Mouse (Mus musculus): ENCODE data around the gene Nfib. TPM values are rescaled to one million over a fixed set of nuclear protein-coding genes. Genes with fewer than 3 reads are reported as not detected.

Gene Nfib
- polyA plus RNA-seq, 1 experiment from 2014 or later = 59.0 TPM

DNA sequence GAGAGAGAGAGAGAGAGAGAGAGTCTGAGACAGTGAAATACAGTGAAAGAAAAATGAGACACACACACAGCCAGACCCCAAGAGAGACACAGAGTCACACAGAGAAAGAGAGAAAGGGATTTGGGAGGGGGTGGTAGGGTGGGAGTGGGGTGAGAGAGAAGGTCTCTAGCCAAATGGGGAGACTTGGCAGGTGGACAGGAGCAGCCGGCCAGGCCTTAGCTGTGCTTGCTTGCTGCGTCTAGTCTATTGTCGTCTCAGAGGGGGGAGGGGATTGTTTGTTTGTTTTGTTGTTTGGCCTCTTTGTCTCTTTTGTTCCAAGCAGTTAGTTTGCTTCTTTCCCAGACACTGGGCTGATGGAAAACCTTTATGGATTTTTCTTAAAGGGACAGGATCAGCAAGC is 172.3 kb downstream of the Nfib start:
- Histone ChIP-seq H3K9ac (ENCODE audit: low read depth, low read length) (no peak overlapping the region), H3K4me2 (no peak overlapping the region)
- WGBS (ENCODE audit: insufficient replicate concordance) = 32% methylated on average over 3 of the region's 3 CpGs

DNA sequence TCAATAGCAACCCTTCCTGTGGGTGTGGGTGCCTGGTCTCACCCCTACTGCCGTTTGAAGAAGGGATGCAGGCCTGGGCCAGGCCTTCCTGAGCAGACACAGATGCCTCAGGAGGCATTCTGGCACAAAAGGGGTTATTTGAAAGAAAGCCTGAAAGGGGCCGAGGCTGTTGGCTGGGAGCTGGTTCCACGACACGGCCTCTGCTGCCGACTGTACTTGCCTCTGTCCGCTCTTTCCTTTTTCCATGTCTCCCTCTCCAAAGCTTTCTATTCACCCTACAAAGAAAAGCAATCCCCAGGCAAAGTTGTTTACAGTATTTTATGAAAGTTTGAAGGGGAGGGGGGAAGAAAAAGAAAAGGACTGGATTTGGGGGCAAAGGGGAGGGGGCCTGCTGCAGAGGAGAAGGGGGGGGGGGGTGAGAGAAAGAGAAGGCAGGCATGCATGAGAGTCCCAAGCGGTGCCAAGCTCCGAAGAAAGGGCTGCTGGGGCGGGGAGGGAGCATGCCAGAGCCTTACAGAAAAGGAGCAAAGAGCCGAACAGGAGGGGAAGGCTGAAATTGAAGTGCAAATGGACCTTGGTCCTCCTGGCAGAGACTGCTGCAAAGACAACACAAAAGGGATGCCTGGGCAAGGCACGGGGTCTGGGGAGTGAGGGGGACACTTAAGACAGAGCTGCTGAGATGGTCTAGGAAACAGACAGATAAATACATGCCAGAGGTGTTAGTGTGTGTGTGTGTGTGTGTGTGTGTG is 172.9 kb downstream of the Nfib start:
- H3K9ac ChIP-seq (ENCODE audit: low read depth, low read length) = peak overlapping the region; percentile 61; the same call in 1 of the 2 replicates
- H3K4me2 ChIP-seq = peak overlapping the region; percentile 22
- no peaks in the 10 kb centered on the region for H3K36me3 ChIP-seq (ENCODE audit: control insufficient read depth, insufficient read depth, low read length)
- H3K4me3 ChIP-seq (ENCODE audit: low read depth, low read length) = no peak overlapping the region
- peak overlapping the region; percentile 50 for H3K27ac ChIP-seq (ENCODE audit: low read depth, low read length)
- peaks cover 2% of the 10 kb centered on the region; the same call in 1 of the 2 replicates for H3K27me3 ChIP-seq (ENCODE audit: control insufficient read depth, insufficient read depth, low read length)
- no peak for ATAC-seq (replicated peaks; ENCODE audit: insufficient number of reproducible peaks, low FRiP score, low TSS enrichment)
- whole genome bisulfite sequencing (ENCODE audit: insufficient replicate concordance) = 16% methylated on average over 11 of the region's 11 CpGs
- H3K4me1 ChIP-seq (ENCODE audit: control insufficient read depth, insufficient read depth, low read length) = peaks cover 28% of the 10 kb centered on the region
- H3K9me3 ChIP-seq (replicated peaks; ENCODE audit: control insufficient read depth, low read length) = no peaks in the 10 kb centered on the region

More for the DNA sequence above, 172.3 kb downstream of the Nfib start:
- Histone ChIP-seq H3K4me3 (ENCODE audit: low read depth, low read length) (no peak overlapping the region), H3K27ac (ENCODE audit: low read depth, low read length) (no peak overlapping the region), H3K9me3 (replicated peaks; ENCODE audit: control insufficient read depth, low read length) (no peaks in the 10 kb centered on the region), H3K27me3 (ENCODE audit: control insufficient read depth, insufficient read depth, low read length) (peaks cover 2% of the 10 kb centered on the region; the same call in 1 of the 2 replicates), H3K4me1 (ENCODE audit: control insufficient read depth, insufficient read depth, low read length) (peaks cover 28% of the 10 kb centered on the region), H3K36me3 (ENCODE audit: control insufficient read depth, insufficient read depth, low read length) (no peaks in the 10 kb centered on the region)
- ATAC-seq (replicated peaks; ENCODE audit: insufficient number of reproducible peaks, low FRiP score, low TSS enrichment) = no peak

DNA sequence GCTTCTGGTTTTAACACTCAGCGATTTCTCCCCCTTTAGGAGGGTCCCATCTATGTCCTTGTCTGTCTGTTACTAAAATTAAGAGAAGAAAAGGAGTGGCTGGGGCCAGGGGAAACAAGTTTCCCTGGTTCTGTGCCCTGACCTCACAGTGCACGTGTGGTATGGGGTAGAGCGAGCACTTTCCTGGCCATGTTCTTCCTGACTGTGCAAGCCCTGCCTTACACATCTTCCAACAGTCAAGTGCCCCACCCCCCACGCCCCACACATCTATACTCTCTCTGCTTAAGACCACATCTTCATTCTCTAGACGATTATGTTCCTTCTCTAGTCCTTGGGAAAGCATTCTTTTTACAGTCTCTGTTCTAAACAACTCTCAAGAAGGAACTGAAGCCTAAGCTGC is 173.6 kb downstream of the Nfib start:
- Histone ChIP-seq H3K4me3 (ENCODE audit: low read depth, low read length) (no peak overlapping the region), H3K4me2 (peak overlapping the region; percentile 22; the same call in 1 of the 2 replicates), H3K9ac (ENCODE audit: low read depth, low read length) (peak overlapping the region; percentile 61; the same call in 1 of the 2 replicates), H3K36me3 (ENCODE audit: control insufficient read depth, insufficient read depth, low read length) (no peaks in the 10 kb centered on the region), H3K4me1 (ENCODE audit: control insufficient read depth, insufficient read depth, low read length) (peaks cover 24% of the 10 kb centered on the region), H3K27me3 (ENCODE audit: control insufficient read depth, insufficient read depth, low read length) (peaks cover 2% of the 10 kb centered on the region; the same call in 1 of the 2 replicates), H3K9me3 (replicated peaks; ENCODE audit: control insufficient read depth, low read length) (no peaks in the 10 kb centered on the region), H3K27ac (ENCODE audit: low read depth, low read length) (peak overlapping the region; percentile 50; the same call in 1 of the 2 replicates)
- ATAC-seq (replicated peaks; ENCODE audit: insufficient number of reproducible peaks, low FRiP score, low TSS enrichment) = peak; percentile 55
- WGBS (ENCODE audit: insufficient replicate concordance) = 46% methylated on average over 5 of the region's 5 CpGs

- no peak overlapping the region for H3K9ac ChIP-seq (ENCODE audit: low read depth, low read length)
- peaks cover under 1% of the 10 kb centered on the region; the same call in 1 of the 2 replicates for H3K27me3 ChIP-seq (ENCODE audit: control insufficient read depth, insufficient read depth, low read length)
- H3K27ac ChIP-seq (ENCODE audit: low read depth, low read length) = peak overlapping the region; percentile 64; the same call in 1 of the 2 replicates
- no peaks in the 10 kb centered on the region for H3K36me3 ChIP-seq (ENCODE audit: control insufficient read depth, insufficient read depth, low read length)
- no peak overlapping the region for H3K4me3 ChIP-seq (ENCODE audit: low read depth, low read length)
- ATAC-seq (replicated peaks; ENCODE audit: insufficient number of reproducible peaks, low FRiP score, low TSS enrichment) = no peak
- H3K4me1 ChIP-seq (ENCODE audit: control insufficient read depth, insufficient read depth, low read length) = peaks cover 14% of the 10 kb centered on the region
- WGBS (ENCODE audit: insufficient replicate concordance) = 47% methylated on average over 3 of the region's 3 CpGs
- no peaks in the 10 kb centered on the region for H3K9me3 ChIP-seq (replicated peaks; ENCODE audit: control insufficient read depth, low read length)
- no peak overlapping the region for H3K4me2 ChIP-seq
These were observed 174.6 kb downstream of the Nfib start for GRCm38 (mm10) chr4:82530875-82531353.

DNA sequence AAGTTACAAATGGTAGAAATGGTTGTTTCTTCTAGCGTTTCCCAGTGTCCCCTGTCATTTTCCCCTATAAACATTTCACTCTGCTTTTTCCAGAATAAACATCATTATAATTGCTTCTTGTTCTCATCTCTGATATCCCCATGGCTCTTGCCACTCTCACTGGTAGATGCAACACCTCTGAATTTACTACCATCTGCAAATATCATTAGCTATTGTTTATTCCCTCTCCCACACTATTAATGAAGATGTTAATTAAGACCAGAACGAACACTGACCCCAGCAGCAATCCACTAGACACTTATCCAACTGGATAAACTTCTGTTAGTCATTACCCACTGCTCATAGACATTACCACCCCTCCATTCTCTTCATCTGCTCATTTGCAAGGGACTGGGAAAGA is 176.6 kb downstream of the Nfib start:
- no peak overlapping the region for H3K27ac ChIP-seq (ENCODE audit: low read depth, low read length)
- H3K4me2 ChIP-seq = no peak overlapping the region
- peaks cover 13% of the 10 kb centered on the region for H3K4me1 ChIP-seq (ENCODE audit: control insufficient read depth, insufficient read depth, low read length)
- ATAC-seq (replicated peaks; ENCODE audit: insufficient number of reproducible peaks, low FRiP score, low TSS enrichment) = no peak
- H3K9me3 ChIP-seq (replicated peaks; ENCODE audit: control insufficient read depth, low read length) = no peaks in the 10 kb centered on the region
- H3K27me3 ChIP-seq (ENCODE audit: control insufficient read depth, insufficient read depth, low read length) = no peaks in the 10 kb centered on the region
- 72% methylated on average over 2 of the region's 2 CpGs for WGBS (ENCODE audit: insufficient replicate concordance)
- H3K4me3 ChIP-seq (ENCODE audit: low read depth, low read length) = no peak overlapping the region
- H3K36me3 ChIP-seq (ENCODE audit: control insufficient read depth, insufficient read depth, low read length) = no peaks in the 10 kb centered on the region
- H3K9ac ChIP-seq (ENCODE audit: low read depth, low read length) = no peak overlapping the region

DNA sequence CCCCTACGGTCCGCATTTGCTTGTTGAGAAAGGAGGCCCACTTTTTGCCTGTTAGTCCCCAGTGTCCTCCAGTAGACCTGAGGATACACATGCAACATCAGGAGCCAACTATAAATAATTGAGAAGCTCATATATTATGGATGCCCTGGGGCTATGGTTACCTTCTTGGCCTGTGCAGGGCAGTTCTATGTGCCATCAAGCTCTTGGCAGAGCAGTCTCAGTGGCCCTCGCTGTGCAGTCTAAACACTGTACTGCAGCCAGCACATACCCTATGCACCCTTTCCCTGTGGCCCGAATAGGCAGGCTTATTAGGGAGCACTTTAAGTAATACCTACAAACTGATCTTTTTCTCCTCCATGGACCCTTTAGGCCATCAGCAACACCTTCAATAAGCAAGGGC is 185.6 kb downstream of the Nfib start:
- H3K36me3 ChIP-seq (ENCODE audit: control insufficient read depth, insufficient read depth, low read length) = no peaks in the 10 kb centered on the region
- no peaks in the 10 kb centered on the region for H3K4me1 ChIP-seq (ENCODE audit: control insufficient read depth, insufficient read depth, low read length)
- no peaks in the 10 kb centered on the region for H3K27me3 ChIP-seq (ENCODE audit: control insufficient read depth, insufficient read depth, low read length)
- WGBS (ENCODE audit: insufficient replicate concordance) = 94% methylated on average over 4 of the region's 4 CpGs
- H3K9me3 ChIP-seq (replicated peaks; ENCODE audit: control insufficient read depth, low read length) = no peaks in the 10 kb centered on the region
- no peak overlapping the region for H3K4me3 ChIP-seq (ENCODE audit: low read depth, low read length)
- no peak overlapping the region for H3K9ac ChIP-seq (ENCODE audit: low read depth, low read length)
- no peak overlapping the region for H3K4me2 ChIP-seq
- no peak for ATAC-seq (replicated peaks; ENCODE audit: insufficient number of reproducible peaks, low FRiP score, low TSS enrichment)
- no peak overlapping the region for H3K27ac ChIP-seq (ENCODE audit: low read depth, low read length)

- Histone ChIP-seq H3K36me3 (ENCODE audit: control insufficient read depth, insufficient read depth, low read length) (no peaks in the 10 kb centered on the region), H3K4me3 (ENCODE audit: low read depth, low read length) (no peak overlapping the region), H3K9me3 (replicated peaks; ENCODE audit: control insufficient read depth, low read length) (no peaks in the 10 kb centered on the region), H3K27ac (ENCODE audit: low read depth, low read length) (no peak overlapping the region), H3K9ac (ENCODE audit: low read depth, low read length) (no peak overlapping the region), H3K4me1 (ENCODE audit: control insufficient read depth, insufficient read depth, low read length) (peaks cover 2% of the 10 kb centered on the region; the same call in 1 of the 2 replicates), H3K27me3 (ENCODE audit: control insufficient read depth, insufficient read depth, low read length) (no peaks in the 10 kb centered on the region), H3K4me2 (no peak overlapping the region)
- WGBS (ENCODE audit: insufficient replicate concordance) = 64% methylated on average over 1 of the region's 1 CpGs
- no peak for ATAC-seq (replicated peaks; ENCODE audit: insufficient number of reproducible peaks, low FRiP score, low TSS enrichment)
These were observed 187.4 kb downstream of the Nfib start for GRCm38 (mm10) chr4:82518132-82518531.

DNA sequence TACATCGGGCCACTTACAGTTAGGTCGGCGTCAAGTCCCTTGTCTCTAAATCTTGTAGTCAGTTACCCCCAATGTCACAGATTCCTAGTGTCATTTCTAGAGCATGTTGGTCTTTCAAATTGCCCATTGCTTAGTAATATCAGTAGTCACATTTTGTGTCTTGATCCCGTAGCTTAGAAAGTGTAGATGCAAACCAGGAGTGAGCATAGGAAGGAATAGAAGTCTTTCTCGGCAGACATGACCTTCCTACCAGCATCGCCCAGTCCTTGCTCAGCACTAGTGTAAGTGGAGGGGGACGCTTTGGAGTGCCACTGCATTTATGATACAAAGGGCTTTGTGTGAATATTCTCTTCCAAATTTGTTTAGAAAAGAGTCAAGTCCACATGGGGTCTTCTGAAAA is 188.2 kb downstream of the Nfib start:
- no peak overlapping the region for H3K27ac ChIP-seq (ENCODE audit: low read depth, low read length)
- no peak overlapping the region for H3K9ac ChIP-seq (ENCODE audit: low read depth, low read length)
- H3K4me2 ChIP-seq = no peak overlapping the region

More for the DNA sequence above, 188.2 kb downstream of the Nfib start:
- ATAC-seq (replicated peaks; ENCODE audit: insufficient number of reproducible peaks, low FRiP score, low TSS enrichment) = no peak
- no peaks in the 10 kb centered on the region for H3K27me3 ChIP-seq (ENCODE audit: control insufficient read depth, insufficient read depth, low read length)
- 44% methylated on average over 7 of the region's 7 CpGs for WGBS (ENCODE audit: insufficient replicate concordance)
- H3K4me3 ChIP-seq (ENCODE audit: low read depth, low read length) = no peak overlapping the region
- peaks cover 2% of the 10 kb centered on the region; the same call in 1 of the 2 replicates for H3K4me1 ChIP-seq (ENCODE audit: control insufficient read depth, insufficient read depth, low read length)
- no peaks in the 10 kb centered on the region for H3K36me3 ChIP-seq (ENCODE audit: control insufficient read depth, insufficient read depth, low read length)
- no peaks in the 10 kb centered on the region for H3K9me3 ChIP-seq (replicated peaks; ENCODE audit: control insufficient read depth, low read length)
